Mouse (Mus musculus) ES-Bruce4 (cell line): ENCODE results near the gene Gm38392.

ENCODE experiments used
- CTCF ChIP-seq: IDR thresholded peaks from one replicate; pipeline ENCODE4 v1.8.1; 2011; ENCODE audit warnings: low read depth, low read length
- EP300 ChIP-seq: IDR thresholded peaks from 2 replicates; pipeline ENCODE4 v1.6.1; 2011; ENCODE audit warnings: low read depth, low read length; ENCODE audit not compliant: insufficient read depth
- POLR2A ChIP-seq: IDR thresholded peaks from one replicate; pipeline ENCODE4 v1.8.1; 2011; ENCODE audit warnings: low read length; ENCODE audit not compliant: insufficient read depth

GRCm38 (mm10) chr3:88235616-88236015 lies 51.4 kb downstream of the Gm38392 start:
- TF ChIP-seq CTCF (no peak), POLR2A (no peak), EP300 (no peak)
